Mouse (Mus musculus) urinary bladder, postnatal 4 days (tissue): ENCODE data around the gene Efna4.
A peak's percentile ranks its signal among the peaks of the same experiment; 100 is the strongest.

Experiments
- DNase-seq, 2 experiments: peaks; one replicate each; pipeline ENCODE4 v3.0.0; 2021 to 2022; ENCODE audit warnings: low spot score in 2 of 2

Efna4 gene

GRCm38 (mm10) chr3:89330948-89331347 is 6.9 kb downstream of the Efna4 start:
- DNase-seq: no peak

GRCm38 (mm10) chr3:89330346-89330745 is 7.5 kb downstream of the Efna4 start:
- DNase-seq: no peak

- no peak for DNase-seq
These were observed 9.2 kb downstream of the Efna4 start for GRCm38 (mm10) chr3:89328623-89329022.

- no peak for DNase-seq
These were observed 10.4 kb downstream of the Efna4 start for GRCm38 (mm10) chr3:89327371-89327870.

GRCm38 (mm10) chr3:89325882-89326281 is 11.9 kb downstream of the Efna4 start:
- no peak for DNase-seq

GRCm38 (mm10) chr3:89322514-89323165 is 15.2 kb downstream of the Efna4 start, which contains the start of gene Efna3:
Gene Efna3, minus strand, starts transcription at chr3:89322965.
- DNase-seq: peak; percentile 73 to 78

GRCm38 (mm10) chr3:89322131-89322500 is 15.7 kb downstream of the Efna4 start:
- DNase-seq: no peak

GRCm38 (mm10) chr3:89321183-89322130 is 16.4 kb downstream of the Efna4 start:
- no peak for DNase-seq

- no peak for DNase-seq
These were observed 17.1 kb downstream of the Efna4 start for GRCm38 (mm10) chr3:89320581-89321182.

- no peak for DNase-seq
These were observed 18.1 kb downstream of the Efna4 start for GRCm38 (mm10) chr3:89319591-89320350.

GRCm38 (mm10) chr3:89318971-89319590 is 18.7 kb downstream of the Efna4 start:
- no peak for DNase-seq

- DNase-seq: no peak
These were observed 19.5 kb downstream of the Efna4 start for GRCm38 (mm10) chr3:89318316-89318715.

- DNase-seq: no peak
These were observed 20.6 kb downstream of the Efna4 start for GRCm38 (mm10) chr3:89317246-89317645.

- DNase-seq: peak; percentile 72 to 84
These were observed 21.0 kb downstream of the Efna4 start for GRCm38 (mm10) chr3:89316833-89317232.

GRCm38 (mm10) chr3:89315930-89316831 is 21.6 kb downstream of the Efna4 start:
- no peak for DNase-seq

- DNase-seq: peak; percentile 68 to 86
These were observed 22.5 kb downstream of the Efna4 start for GRCm38 (mm10) chr3:89315195-89315929.

GRCm38 (mm10) chr3:89314791-89315190 is 23.0 kb downstream of the Efna4 start:
- DNase-seq: no peak

- DNase-seq: no peak
These were observed 23.5 kb downstream of the Efna4 start for GRCm38 (mm10) chr3:89314340-89314739.

GRCm38 (mm10) chr3:89308089-89308488 is 29.7 kb downstream of the Efna4 start:
- peak in 1 of 2 experiments; percentile 45 for DNase-seq
